Mouse (Mus musculus): ENCODE results near the gene Zmiz1. TPM values are rescaled to one million over a fixed set of nuclear protein-coding genes. Genes with fewer than 3 reads are reported as not detected.

Gene Zmiz1
- 23.2 TPM for polyA plus RNA-seq (2017; shearing (Covaris generic))

GRCm38 (mm10) chr14:25459016-25459393, at the start of gene Zmiz1:
TSS of gene Zmiz1 (plus strand) at chr14:25459185.

GRCm38 (mm10) chr14:25693888-25694568, 235.0 kb downstream of the Zmiz1 start, which contains the start of gene Ppif:
TSS of gene Ppif (plus strand) at chr14:25694154.

Other genes starting within 250 kb of the Zmiz1 start
- gene Ppif, start 235.0 kb downstream of the Zmiz1 start, polyA plus RNA-seq (2017; shearing (Covaris generic)), result 16.3 TPM

Measured in inflammation-experienced regulatory T-cells, adult 16 weeks (primary cell).